Mouse (Mus musculus): ENCODE results near the gene Evc.

Evc gene

DNA sequence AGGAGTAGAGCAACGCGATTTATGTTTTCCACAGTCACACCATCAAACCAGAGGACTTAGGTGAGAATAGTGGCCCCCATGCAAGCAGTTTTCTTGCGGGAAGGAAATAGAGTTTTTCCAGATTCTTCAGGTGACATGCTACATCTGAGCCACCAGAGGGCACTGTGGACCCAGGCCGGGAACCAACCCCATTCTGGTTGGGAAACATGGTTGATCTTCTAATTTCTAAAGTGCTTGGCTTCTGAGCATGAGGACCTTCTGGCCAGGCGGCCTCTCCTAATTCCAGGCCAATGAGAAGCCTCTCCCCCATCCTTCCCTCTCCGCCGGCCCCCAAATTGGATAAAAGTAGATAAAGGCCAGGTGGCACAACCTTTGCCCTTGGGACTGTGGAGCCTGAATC, 38.3 kb downstream of the Evc start:
- DNase-seq = peak; percentile 18

GRCm38 (mm10) chr5:37296717-37297116, 40.0 kb downstream of the Evc start:
- DNase-seq = no peak

GRCm38 (mm10) chr5:37290983-37291382, 45.7 kb downstream of the Evc start:
- no peak for DNase-seq

GRCm38 (mm10) chr5:37289236-37289635, 47.5 kb downstream of the Evc start:
- no peak for DNase-seq

GRCm38 (mm10) chr5:37288374-37288773, 48.3 kb downstream of the Evc start:
- DNase-seq = no peak

GRCm38 (mm10) chr5:37281021-37281420, 55.7 kb downstream of the Evc start:
- DNase-seq = no peak

GRCm38 (mm10) chr5:37263816-37264215, 72.9 kb downstream of the Evc start:
- no peak for DNase-seq

DNA sequence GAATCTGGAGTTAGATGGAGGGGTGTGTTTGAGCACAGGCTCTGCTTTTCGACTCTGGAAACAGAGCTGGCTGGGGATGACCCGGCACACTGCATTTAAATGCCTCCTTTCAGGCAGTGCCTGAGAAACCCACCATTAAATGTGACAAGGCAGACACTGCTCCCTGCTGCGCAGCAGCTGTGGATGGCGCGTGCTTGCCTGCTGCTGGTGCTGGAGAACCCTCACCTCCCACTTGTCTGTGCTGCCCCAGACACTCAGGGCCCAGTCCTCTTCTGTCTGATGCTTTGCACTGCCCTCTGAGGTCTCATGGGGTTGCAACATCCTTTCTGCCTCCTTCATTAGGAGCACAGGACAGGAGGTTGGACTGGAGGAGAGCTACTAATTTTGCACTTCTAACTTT, 75.0 kb downstream of the Evc start:
- no peak for DNase-seq

- peak; percentile 38 for DNase-seq
Measured at GRCm38 (mm10) chr5:37257243-37257642, 79.5 kb downstream of the Evc start.

DNA sequence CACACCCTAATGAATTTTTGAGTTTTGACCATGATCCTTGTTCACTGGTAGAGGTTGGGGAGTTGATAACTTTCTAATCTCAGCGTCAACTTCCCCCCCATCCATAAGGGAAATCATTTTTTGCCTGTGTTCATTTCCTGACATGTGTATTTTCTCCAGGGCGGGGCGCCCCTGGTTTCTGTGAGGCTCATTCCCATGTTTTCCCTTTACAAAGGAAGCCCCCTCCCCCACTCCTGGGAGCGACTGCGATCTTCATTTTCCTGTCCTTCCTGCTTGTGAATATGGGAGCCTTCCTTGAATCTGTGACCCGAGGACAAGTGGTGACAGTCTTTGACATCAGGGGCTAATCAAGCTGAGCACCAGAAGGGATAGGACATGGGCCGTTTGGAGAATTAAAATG, 79.9 kb downstream of the Evc start:
- no peak for DNase-seq

- DNase-seq = no peak
Measured at GRCm38 (mm10) chr5:37254523-37254922, 82.2 kb downstream of the Evc start.

DNA sequence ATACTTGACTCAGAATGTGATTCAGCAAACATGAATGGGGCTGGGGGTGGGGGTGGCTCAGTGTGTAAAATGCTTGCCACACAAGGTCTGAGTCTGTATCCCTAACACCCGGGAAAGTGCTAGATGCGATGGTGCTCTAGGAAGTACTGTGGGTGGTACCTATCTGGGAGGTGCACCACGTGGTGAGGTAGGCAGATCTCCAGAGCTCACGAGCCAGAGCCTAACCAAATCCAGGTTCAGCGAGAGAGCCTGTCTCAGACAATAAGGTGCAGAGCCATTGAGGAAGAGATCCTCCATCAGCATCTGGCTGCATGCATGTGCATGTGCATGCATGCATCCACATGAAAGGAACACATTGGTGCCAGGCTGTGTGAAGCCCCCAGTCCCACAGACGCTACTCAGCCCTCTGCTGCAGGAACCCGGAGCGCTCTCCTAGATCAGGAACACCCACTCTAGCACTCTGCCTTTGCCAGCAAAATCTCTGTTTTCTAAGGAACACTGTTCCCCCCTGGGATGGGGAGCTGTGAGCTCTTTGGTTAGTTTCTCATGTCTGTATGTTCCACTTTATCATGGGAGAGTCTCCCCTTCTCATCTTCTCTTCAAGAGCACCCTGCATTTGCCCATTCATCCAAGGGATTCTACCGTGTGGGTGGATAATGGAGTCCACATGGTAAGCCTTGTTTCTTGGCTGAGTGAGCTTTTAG, 84.4 kb downstream of the Evc start:
- no peak for DNase-seq

GRCm38 (mm10) chr5:37251596-37251995, 85.1 kb downstream of the Evc start:
- DNase-seq = no peak

GRCm38 (mm10) chr5:37248870-37249269, 87.8 kb downstream of the Evc start:
- no peak for DNase-seq

- DNase-seq = no peak
Measured at GRCm38 (mm10) chr5:37247456-37247855, 89.2 kb downstream of the Evc start.

- DNase-seq = no peak
Measured at GRCm38 (mm10) chr5:37246138-37246910, 90.4 kb downstream of the Evc start.

DNA sequence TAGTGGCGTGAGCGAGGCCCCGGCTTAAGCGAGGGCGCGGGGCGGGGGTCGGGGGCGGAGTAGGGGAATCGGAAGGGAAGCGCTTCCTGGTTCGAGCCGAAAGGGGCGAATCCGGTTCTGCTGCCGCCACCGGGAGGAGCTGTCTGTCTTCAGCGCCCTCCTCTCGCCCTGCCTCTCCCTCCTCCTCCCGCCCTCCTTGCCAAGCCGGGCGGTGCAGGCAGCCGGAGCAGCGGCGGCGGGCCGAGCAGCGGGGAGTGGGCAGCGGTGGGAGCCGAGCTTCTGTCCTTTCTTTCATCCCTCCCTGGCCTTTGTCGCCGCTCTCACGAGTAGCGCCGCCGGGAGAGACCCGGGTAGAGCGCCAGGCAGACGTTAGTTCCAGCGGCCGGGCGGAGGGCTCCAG, 91.0 kb downstream of the Evc start:
- peak; percentile 46 for DNase-seq

GRCm38 (mm10) chr5:37244666-37245242, 91.9 kb downstream of the Evc start:
- DNase-seq = no peak

DNA sequence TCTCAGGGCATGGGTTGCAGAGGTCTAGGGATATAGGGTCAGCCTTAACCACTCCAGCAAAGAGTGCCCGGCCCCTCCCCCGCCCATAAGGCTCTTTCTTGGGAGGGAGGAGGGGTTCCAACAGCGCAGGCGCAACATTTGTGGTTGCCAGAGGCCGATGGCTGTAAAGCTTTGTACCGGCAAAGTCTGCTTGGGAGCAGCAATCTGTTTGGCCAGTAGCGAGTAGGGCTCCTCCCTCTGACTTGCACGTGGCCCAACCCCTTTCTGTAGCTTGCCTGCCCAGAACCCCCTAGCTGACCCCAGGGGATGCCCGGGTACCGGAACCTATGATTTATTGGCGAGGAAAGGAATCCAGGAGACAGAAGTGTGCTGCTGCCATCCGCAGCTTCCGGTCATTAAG, 92.5 kb downstream of the Evc start:
- DNase-seq = no peak

DNA sequence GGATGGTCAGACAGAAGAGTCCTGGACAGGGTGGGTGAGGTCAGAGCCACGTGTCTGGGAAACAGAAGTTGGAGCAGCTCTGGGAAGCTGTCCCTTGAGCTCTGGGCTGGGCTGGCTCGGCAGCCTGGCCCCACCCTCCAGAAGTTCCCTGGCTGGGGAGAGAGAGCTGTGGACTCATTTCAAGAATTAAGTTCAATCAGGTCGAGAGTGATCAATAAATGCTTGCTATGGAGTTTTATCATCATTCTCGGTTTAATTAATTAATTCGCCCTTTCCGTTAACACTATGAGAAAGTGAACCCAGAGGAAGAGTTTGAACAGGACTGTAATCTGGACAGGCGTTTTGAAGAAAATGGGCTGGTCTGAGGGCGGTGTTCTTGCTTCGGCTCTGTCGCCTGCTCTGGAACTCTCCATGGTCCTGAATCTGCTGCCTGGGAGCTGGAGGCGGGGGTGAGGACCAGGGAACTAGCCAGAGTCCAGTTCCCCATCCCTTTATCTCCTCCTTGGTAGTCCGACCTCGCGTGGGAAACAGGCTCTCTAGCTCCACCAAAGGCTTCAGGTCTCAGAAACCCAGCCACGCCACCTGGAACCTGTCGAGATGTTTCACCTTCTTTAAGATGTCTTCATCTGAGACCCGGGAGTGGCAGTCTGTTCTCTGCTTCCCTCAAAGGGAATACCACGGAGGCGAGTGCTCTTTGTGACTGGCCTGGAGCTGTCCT, 93.4 kb downstream of the Evc start:
- DNase-seq = peak; percentile 74

DNA sequence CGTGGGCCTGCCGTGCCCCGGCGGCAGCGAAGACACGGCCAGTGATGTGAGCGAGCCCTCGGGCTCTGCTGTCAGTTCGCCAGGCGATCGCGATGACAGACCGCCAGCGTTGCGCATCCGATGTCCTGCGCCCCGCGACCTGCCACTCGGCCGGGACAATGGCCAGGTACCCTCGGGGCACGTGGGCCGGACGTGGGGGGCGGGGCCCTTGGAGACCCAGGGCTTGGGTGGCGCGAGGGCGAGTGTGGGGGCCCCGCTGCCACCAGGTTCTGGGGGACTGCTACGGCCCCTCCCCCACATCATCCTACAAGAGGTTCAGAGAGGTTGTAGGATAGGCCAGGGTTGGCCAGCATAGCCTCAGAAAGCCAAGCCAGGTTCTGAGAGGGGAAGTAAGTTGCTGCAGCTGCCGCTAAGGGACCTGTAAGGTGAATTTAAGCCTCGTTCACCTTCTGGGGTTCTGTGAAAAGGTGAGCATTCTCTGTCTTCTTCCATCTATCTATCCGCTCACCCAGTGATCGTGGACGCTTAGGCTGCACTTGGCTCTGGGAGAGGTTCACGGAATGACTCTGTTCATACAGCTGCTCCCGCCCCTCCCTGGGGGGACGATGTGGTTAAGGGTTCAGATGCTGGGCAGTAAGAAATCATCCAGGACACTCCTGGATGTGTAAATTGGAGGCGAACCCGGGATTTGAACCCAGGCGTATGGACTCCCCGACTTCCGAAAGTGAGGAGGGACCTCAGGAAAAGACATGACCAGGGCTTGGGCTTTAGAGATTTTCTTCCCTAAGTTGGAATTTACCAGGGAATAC, 94.1 kb downstream of the Evc start:
- no peak for DNase-seq

- peak; percentile 72 for DNase-seq
Measured at GRCm38 (mm10) chr5:37241651-37242151, 95.0 kb downstream of the Evc start, which contains the start of gene Crmp1. TSS of gene Crmp1 (plus strand) at chr5:37241940.
